Comparison of ENCODE assay signal across 33 mouse cellular contexts in genomic region chr7:132167239-132167638, GRCm38 (mm10). TPM values are rescaled to one million over a fixed set of nuclear protein-coding genes. Genes with fewer than 3 reads are reported as not detected.
DNase-seq lines count a peak whose midpoint lies in the region; ATAC-seq and TF ChIP-seq lines count a peak whose summit lies in the region.
"Had no signal": no experiment of that assay in that cellular context is flagged by ENCODE, and none has a peak within 500 bp of the region (broad histone marks: within the 10 kb centered on the region; RNA-seq: fewer than 3 reads in every experiment).

No protein-coding gene starts in this region.

- H3K4me1 ChIP-seq in midbrain, postnatal 0 days (ENCODE audit: insufficient read depth, low read length), result peaks cover under 1% of the 10 kb centered on the region; the same call in 1 of the 2 replicates
- H3K4me1 ChIP-seq in midbrain, embryonic 13.5 days (replicated peaks), result peaks cover 6% of the 10 kb centered on the region
- peaks cover 13% of the 10 kb centered on the region for H3K4me1 ChIP-seq in forebrain, embryonic 13.5 days
- H3K4me1 ChIP-seq in intestine, embryonic 15.5 days (replicated peaks), result no peaks in the 10 kb centered on the region; the same call in 1 of the 2 replicates
- H3K4me1 ChIP-seq: heart, embryonic 12.5 days; kidney, embryonic 15.5 days; liver, embryonic 15.5 days; neural tube, embryonic 12.5 days had no signal

- ATAC-seq in midbrain, postnatal 0 days (ENCODE audit: low FRiP score), result no peak
- ATAC-seq in midbrain, embryonic 13.5 days, result no peak
- peak; percentile 88 for ATAC-seq in forebrain, embryonic 13.5 days
- ATAC-seq in intestine, embryonic 15.5 days, result no peak
- ATAC-seq: inflammation-experienced regulatory T-cells, adult 6 months; midbrain, embryonic 16.5 days had no signal

- no peak overlapping the region for H3K4me3 ChIP-seq in midbrain, postnatal 0 days (ENCODE audit: low read depth, low read length)
- no peak overlapping the region for H3K4me3 ChIP-seq in midbrain, embryonic 13.5 days (replicated peaks)
- H3K4me3 ChIP-seq in forebrain, embryonic 13.5 days, result no peak overlapping the region
- no peak overlapping the region for H3K4me3 ChIP-seq in intestine, embryonic 15.5 days (replicated peaks)
- H3K4me3 ChIP-seq: embryonic facial prominence, embryonic 13.5 days; heart, embryonic 12.5 days; kidney, embryonic 15.5 days; limb, embryonic 12.5 days; liver, embryonic 15.5 days; midbrain, embryonic 10.5 days; myocyte; neural tube, embryonic 12.5 days had no signal

- 79% methylated on average over 4 of the region's 4 CpGs for WGBS in midbrain, postnatal 0 days
- WGBS in midbrain, embryonic 13.5 days, result 73% methylated on average over 4 of the region's 4 CpGs
- 48% methylated on average over 4 of the region's 4 CpGs for WGBS in forebrain, embryonic 13.5 days
- WGBS in intestine, embryonic 15.5 days, result 76% methylated on average over 4 of the region's 4 CpGs

- no peaks in the 10 kb centered on the region for H3K36me3 ChIP-seq in midbrain, postnatal 0 days (ENCODE audit: insufficient read depth, low read length)
- H3K36me3 ChIP-seq in midbrain, embryonic 13.5 days, result no peaks in the 10 kb centered on the region
- no peaks in the 10 kb centered on the region for H3K36me3 ChIP-seq in forebrain, embryonic 13.5 days (ENCODE audit: poor library complexity, severe bottlenecking)
- no peaks in the 10 kb centered on the region for H3K36me3 ChIP-seq in intestine, embryonic 15.5 days
- H3K36me3 ChIP-seq: embryonic facial prominence, embryonic 13.5 days; heart, embryonic 12.5 days; kidney, embryonic 15.5 days; limb, embryonic 12.5 days; liver, embryonic 15.5 days; midbrain, embryonic 10.5 days; neural tube, embryonic 12.5 days had no signal

- DNase-seq in layer of hippocampus, adult 11-12 months (ENCODE audit: low spot score), result peak; percentile 42
- no peak for DNase-seq in layer of hippocampus, adult 9-10 months (ENCODE audit: low spot score)
- DNase-seq in midbrain, postnatal 0 days (ENCODE audit: low spot score), result peak; percentile 19
- no peak for DNase-seq in gastrocnemius, adult 8-10 months (ENCODE audit: low spot score in 2 of 2)
- DNase-seq: adrenal gland, adult 2 months; adrenal gland, postnatal 36 days; B cell, adult 2 months; cerebellum, adult 8-10 months; embryo, embryonic 11 days; gastrocnemius, postnatal 36 days; heart, adult 18-20 months; heart, postnatal 4 days; kidney, adult 18-20 months; kidney, postnatal 36 days; lung, embryonic 14.5 days; lung, postnatal 14 days; right cerebral cortex, adult 18-20 months; spleen, adult 18-20 months; thymus, postnatal 14 days had no signal

- no peak for TF ChIP-seq CTCF in midbrain, postnatal 0 days (IDR thresholded peaks at IDR 0.05)

- no peak overlapping the region for H3K4me2 ChIP-seq in midbrain, postnatal 0 days (ENCODE audit: low read depth, low read length, poor library complexity, severe bottlenecking)
- no peak overlapping the region for H3K4me2 ChIP-seq in midbrain, embryonic 13.5 days (replicated peaks)
- H3K4me2 ChIP-seq in forebrain, embryonic 13.5 days, result no peak overlapping the region
- no peak overlapping the region for H3K4me2 ChIP-seq in intestine, embryonic 15.5 days (replicated peaks)
- H3K4me2 ChIP-seq: embryonic facial prominence, embryonic 13.5 days; heart, embryonic 12.5 days; hindbrain, embryonic 14.5 days; kidney, embryonic 15.5 days; limb, embryonic 12.5 days; liver, embryonic 15.5 days; lung, embryonic 14.5 days; neural tube, embryonic 12.5 days had no signal

- H3K9ac ChIP-seq in midbrain, postnatal 0 days (replicated peaks; ENCODE audit: low read length, poor library complexity, severe bottlenecking), result no peak overlapping the region
- no peak overlapping the region for H3K9ac ChIP-seq in midbrain, embryonic 13.5 days (replicated peaks)
- no peak overlapping the region for H3K9ac ChIP-seq in forebrain, embryonic 13.5 days
- no peak overlapping the region for H3K9ac ChIP-seq in intestine, embryonic 15.5 days
- H3K9ac ChIP-seq: embryonic facial prominence, embryonic 13.5 days; heart, embryonic 12.5 days; hindbrain, embryonic 14.5 days; kidney, embryonic 15.5 days; limb, embryonic 12.5 days; liver, embryonic 15.5 days; lung, embryonic 14.5 days; neural tube, embryonic 12.5 days had no signal

- H3K27ac ChIP-seq in midbrain, postnatal 0 days (ENCODE audit: low read depth, low read length), result no peak overlapping the region
- no peak overlapping the region for H3K27ac ChIP-seq in midbrain, embryonic 13.5 days
- no peak overlapping the region for H3K27ac ChIP-seq in forebrain, embryonic 13.5 days
- H3K27ac ChIP-seq in intestine, embryonic 15.5 days, result no peak overlapping the region
- H3K27ac ChIP-seq: embryonic facial prominence, embryonic 13.5 days; hindbrain, embryonic 14.5 days; kidney, embryonic 15.5 days; limb, embryonic 12.5 days; liver, embryonic 15.5 days; midbrain, embryonic 10.5 days; neural tube, embryonic 12.5 days had no signal

- no peaks in the 10 kb centered on the region for H3K9me3 ChIP-seq in midbrain, postnatal 0 days (ENCODE audit: low read length)
- no peaks in the 10 kb centered on the region; the same call in 1 of the 2 replicates for H3K9me3 ChIP-seq in midbrain, embryonic 13.5 days
- no peaks in the 10 kb centered on the region; the same call in 1 of the 2 replicates for H3K9me3 ChIP-seq in forebrain, embryonic 13.5 days (replicated peaks)
- no peaks in the 10 kb centered on the region for H3K9me3 ChIP-seq in intestine, embryonic 15.5 days
- H3K9me3 ChIP-seq: embryonic facial prominence, embryonic 13.5 days; heart, embryonic 12.5 days; kidney, embryonic 15.5 days; liver, embryonic 15.5 days; midbrain, embryonic 10.5 days; neural tube, embryonic 12.5 days had no signal

- no peaks in the 10 kb centered on the region for H3K27me3 ChIP-seq in midbrain, postnatal 0 days (ENCODE audit: insufficient read depth, low read length)
- no peaks in the 10 kb centered on the region for H3K27me3 ChIP-seq in midbrain, embryonic 13.5 days
- no peaks in the 10 kb centered on the region for H3K27me3 ChIP-seq in forebrain, embryonic 13.5 days
- no peaks in the 10 kb centered on the region for H3K27me3 ChIP-seq in intestine, embryonic 15.5 days (replicated peaks)
- H3K27me3 ChIP-seq: embryonic facial prominence, embryonic 13.5 days; heart, embryonic 12.5 days; kidney, embryonic 15.5 days; limb, embryonic 12.5 days; liver, embryonic 15.5 days; neural tube, embryonic 12.5 days had no signal

RNA-seq across cellular contexts. Expression of gene Cpxm2, which starts 12.7 kb away (rescaled TPM):
- total RNA-seq in midbrain, postnatal 0 days (2014; rRNA removed), result 2.4 and 3.1 TPM in 2 replicates
- 3.1 and 3.8 TPM in 2 replicates for polyA plus RNA-seq in midbrain, postnatal 0 days (2015; fragmentation: Nextera tagmentation; extraction: Ambion mirVana)
- polyA plus RNA-seq in midbrain, embryonic 13.5 days (2015; fragmentation: Nextera tagmentation; extraction: Ambion mirVana), result 0.54 and 0.75 TPM in 2 replicates
- polyA plus RNA-seq in forebrain, embryonic 13.5 days (2015; fragmentation: Nextera tagmentation; extraction: Ambion mirVana), result 0.65 and 0.87 TPM in 2 replicates
- polyA plus RNA-seq in intestine, embryonic 15.5 days (2015; fragmentation: Nextera tagmentation; extraction: Ambion mirVana), result 1.3 and 1.4 TPM in 2 replicates
- total RNA-seq in gastrocnemius, adult 8-10 months (2022), result 1 to 10 TPM; 5.2 to 8.1 (median 5.8) TPM
- polyA plus RNA-seq: inflammation-experienced regulatory T-cells, adult 6 months; myocyte had no signal

Comparison
In these comparisons a context has a peak if more than half of its experiments do, and no peak if none do; other contexts are left out.
1. DNase-seq: peak in layer of hippocampus, adult 11-12 months (single experiment) and midbrain, postnatal 0 days (single experiment); none in layer of hippocampus, adult 9-10 months (single experiment) and gastrocnemius, adult 8-10 months (0 of 2).